Mouse (Mus musculus): ENCODE measurements around the gene Pld4.
A peak's percentile ranks its signal among the peaks of the same experiment; 100 is the strongest.
"Not testable (repeated sequence)": the region's sequence is repeated elsewhere in the genome, so short reads cannot be mapped to it uniquely, and the experiment has no call there.

The Pld4 gene

GRCm38 (mm10) chr12:112810092-112810885 lies 49.8 kb downstream of the Pld4 start:
- no peaks in the 10 kb centered on the region for H3K27me3 ChIP-seq (ENCODE audit: control insufficient read depth, insufficient read depth, low read length, poor library complexity, severe bottlenecking)
- no peaks in the 10 kb centered on the region for H3K36me3 ChIP-seq (ENCODE audit: control insufficient read depth, insufficient read depth, low read length, poor library complexity, severe bottlenecking)
- DNase-seq (ENCODE audit: low read depth, low spot score) = no peak

GRCm38 (mm10) chr12:112813370-112813769 lies 52.9 kb downstream of the Pld4 start:
- H3K27me3 ChIP-seq (ENCODE audit: control insufficient read depth, insufficient read depth, low read length, poor library complexity, severe bottlenecking) = no peaks in the 10 kb centered on the region
- H3K36me3 ChIP-seq (ENCODE audit: control insufficient read depth, insufficient read depth, low read length, poor library complexity, severe bottlenecking) = no peaks in the 10 kb centered on the region; the same call in none of the 2 replicates
- no peak for DNase-seq (ENCODE audit: low read depth, low spot score)

- no peaks in the 10 kb centered on the region for H3K27me3 ChIP-seq (ENCODE audit: control insufficient read depth, insufficient read depth, low read length, poor library complexity, severe bottlenecking)
- peaks cover 2% of the 10 kb centered on the region for H3K36me3 ChIP-seq (ENCODE audit: control insufficient read depth, insufficient read depth, low read length, poor library complexity, severe bottlenecking)
- no peak for DNase-seq (ENCODE audit: low read depth, low spot score)
These were observed 54.4 kb downstream of the Pld4 start for GRCm38 (mm10) chr12:112814682-112815470.

DNA sequence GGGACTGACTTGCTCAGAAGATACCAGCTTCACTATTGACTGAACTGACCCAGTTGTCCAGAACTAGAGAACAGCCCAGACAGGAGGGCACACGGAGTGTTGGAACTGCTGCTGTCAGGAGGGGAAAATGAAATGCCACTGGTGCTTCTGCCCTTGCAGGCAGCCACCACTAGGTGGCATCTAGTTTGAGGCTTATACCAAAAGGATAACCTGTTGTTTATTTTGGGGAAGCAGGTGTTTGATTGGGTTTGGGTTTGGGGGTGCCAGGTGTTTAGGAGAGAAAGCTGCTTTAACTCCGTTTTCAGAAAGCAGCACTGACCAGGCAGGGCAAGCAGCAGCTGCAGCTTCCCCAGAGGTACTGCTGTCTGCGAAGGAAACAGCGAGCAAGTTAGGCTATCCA lies 55.8 kb downstream of the Pld4 start:
- H3K36me3 ChIP-seq (ENCODE audit: control insufficient read depth, insufficient read depth, low read length, poor library complexity, severe bottlenecking) = peaks cover 4% of the 10 kb centered on the region
- no peaks in the 10 kb centered on the region for H3K27me3 ChIP-seq (ENCODE audit: control insufficient read depth, insufficient read depth, low read length, poor library complexity, severe bottlenecking)
- peak; percentile 74 for DNase-seq (ENCODE audit: low read depth, low spot score)

DNA sequence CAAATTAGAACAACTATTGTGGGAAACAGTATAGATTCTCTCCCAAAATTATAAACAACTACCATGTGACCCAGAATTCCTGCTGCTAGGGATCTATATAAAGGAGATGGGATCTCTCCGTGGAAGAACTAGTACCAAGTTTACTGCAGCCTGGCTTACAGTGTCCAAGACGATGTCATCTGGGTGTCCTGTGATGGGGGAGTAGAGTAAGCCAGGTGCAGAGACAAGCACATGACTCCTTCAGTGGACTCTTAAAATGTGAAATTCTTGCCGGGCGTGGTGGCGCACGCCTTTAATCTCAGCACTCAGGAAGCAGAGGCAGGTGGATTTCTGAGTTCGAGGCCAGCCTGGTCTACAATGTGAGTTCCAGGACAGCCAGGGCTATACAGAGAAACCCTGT lies 56.4 kb downstream of the Pld4 start:
- not testable (repeated sequence) for DNase-seq (ENCODE audit: low read depth, low spot score); H3K36me3 ChIP-seq (ENCODE audit: control insufficient read depth, insufficient read depth, low read length, poor library complexity, severe bottlenecking); H3K27me3 ChIP-seq (ENCODE audit: control insufficient read depth, insufficient read depth, low read length, poor library complexity, severe bottlenecking)

Measured in splenic B cell, adult 2 months (primary cell).